Mouse (Mus musculus) embryonic fibroblast, embryonic 13.5 days (primary cell): ENCODE measurements around the gene Tmem192.
"Not testable (repeated sequence)": the region's sequence is repeated elsewhere in the genome, so short reads cannot be mapped to it uniquely, and the experiment has no call there.

Experiments used
- CTCF ChIP-seq: IDR thresholded peaks from 2 replicates; pipeline ENCODE4 v1.5.1; 2011; ENCODE audit warnings: mild to moderate bottlenecking, control low read depth, low read length, moderate library complexity, borderline replicate concordance; ENCODE audit not compliant: insufficient read depth
- POLR2A ChIP-seq: IDR thresholded peaks from 2 replicates; pipeline ENCODE4 v1.6.1; 2011; ENCODE audit warnings: low read depth, mild to moderate bottlenecking, control low read depth, low read length, moderate library complexity

GRCm38 (mm10) chr8:65007616-65008015 is 60.6 kb downstream of the Tmem192 start:
- not testable (repeated sequence) for TF ChIP-seq POLR2A, CTCF
